Mouse (Mus musculus): ENCODE results near the gene Cacnb1. TPM values are rescaled to one million over a fixed set of nuclear protein-coding genes. Genes with fewer than 3 reads are reported as not detected.
A peak's percentile ranks its signal among the peaks of the same experiment; 100 is the strongest.

Cacnb1 gene
- polyA plus RNA-seq, 1 experiment from 2014 or later, result 6.5 TPM

- H3K4me3 ChIP-seq, result peak overlapping the region; percentile 39
- H3K9me3 ChIP-seq (replicated peaks), result no peaks in the 10 kb centered on the region
- peaks cover 80% of the 10 kb centered on the region for H3K27me3 ChIP-seq (ENCODE audit: low read depth, poor library complexity, severe bottlenecking)
- no peak for DNase-seq (ENCODE audit: low spot score)
- WGBS, result 50% methylated on average over 6 of the region's 6 CpGs
- peaks cover 17% of the 10 kb centered on the region for H3K36me3 ChIP-seq
- 0 out of 2 replicates have a peak overlapping the region, but pooled peaks have one; percentile 21 for H3K27ac ChIP-seq
- H3K4me1 ChIP-seq, result peaks cover 47% of the 10 kb centered on the region
Observed at GRCm38 (mm10) chr11:98001986-98002385, 20.8 kb downstream of the Cacnb1 start.

- no peak for DNase-seq (ENCODE audit: low spot score)
- Histone ChIP-seq H3K9me3 (replicated peaks) (no peaks in the 10 kb centered on the region), H3K4me1 (peaks cover 47% of the 10 kb centered on the region), H3K27me3 (ENCODE audit: low read depth, poor library complexity, severe bottlenecking) (peaks cover 84% of the 10 kb centered on the region), H3K36me3 (peaks cover 17% of the 10 kb centered on the region), H3K4me3 (0 out of 2 replicates have a peak overlapping the region, but pooled peaks have one; percentile 39), H3K27ac (0 out of 2 replicates have a peak overlapping the region, but pooled peaks have one; percentile 21)
- 18% methylated on average over 11 of the region's 11 CpGs for WGBS
Observed at GRCm38 (mm10) chr11:98001351-98001824, 21.4 kb downstream of the Cacnb1 start.

- Histone ChIP-seq H3K27ac (no peak overlapping the region), H3K4me3 (no peak overlapping the region), H3K36me3 (peaks cover 16% of the 10 kb centered on the region), H3K4me1 (peaks cover 51% of the 10 kb centered on the region), H3K9me3 (replicated peaks) (no peaks in the 10 kb centered on the region), H3K27me3 (ENCODE audit: low read depth, poor library complexity, severe bottlenecking) (peaks cover 83% of the 10 kb centered on the region)
- 29% methylated on average over 7 of the region's 7 CpGs for WGBS
- no peak for DNase-seq (ENCODE audit: low spot score)
Observed at GRCm38 (mm10) chr11:98000378-98001140, 22.3 kb downstream of the Cacnb1 start.

GRCm38 (mm10) chr11:97999748-98000147 is 23.1 kb downstream of the Cacnb1 start:
- Histone ChIP-seq H3K36me3 (peaks cover 8% of the 10 kb centered on the region), H3K4me1 (peaks cover 54% of the 10 kb centered on the region), H3K27ac (no peak overlapping the region), H3K27me3 (ENCODE audit: low read depth, poor library complexity, severe bottlenecking) (peaks cover 83% of the 10 kb centered on the region), H3K9me3 (replicated peaks) (no peaks in the 10 kb centered on the region), H3K4me3 (no peak overlapping the region)
- WGBS, result 66% methylated on average over 5 of the region's 5 CpGs
- DNase-seq (ENCODE audit: low spot score), result no peak

GRCm38 (mm10) chr11:97998898-97999608 is 23.8 kb downstream of the Cacnb1 start:
- H3K9me3 ChIP-seq (replicated peaks), result no peaks in the 10 kb centered on the region
- H3K27ac ChIP-seq, result no peak overlapping the region
- WGBS, result 77% methylated on average over 7 of the region's 7 CpGs
- H3K4me1 ChIP-seq, result peaks cover 58% of the 10 kb centered on the region
- H3K36me3 ChIP-seq, result 0 out of 2 replicates have a peak, but pooled peaks cover 1% of the 10 kb centered on the region
- H3K27me3 ChIP-seq (ENCODE audit: low read depth, poor library complexity, severe bottlenecking), result peaks cover 83% of the 10 kb centered on the region
- DNase-seq (ENCODE audit: low spot score), result no peak
- no peak overlapping the region for H3K4me3 ChIP-seq

- Histone ChIP-seq H3K4me3 (no peak overlapping the region), H3K27me3 (ENCODE audit: low read depth, poor library complexity, severe bottlenecking) (peaks cover 79% of the 10 kb centered on the region), H3K27ac (no peak overlapping the region), H3K9me3 (replicated peaks) (no peaks in the 10 kb centered on the region), H3K4me1 (peaks cover 50% of the 10 kb centered on the region), H3K36me3 (no peaks in the 10 kb centered on the region)
- 80% methylated on average over 11 of the region's 11 CpGs for whole genome bisulfite sequencing
- no peak for DNase-seq (ENCODE audit: low spot score)
Observed at GRCm38 (mm10) chr11:97998074-97998793, 24.6 kb downstream of the Cacnb1 start.

GRCm38 (mm10) chr11:97997387-97997960 is 25.4 kb downstream of the Cacnb1 start:
- 83% methylated on average over 8 of the region's 8 CpGs for WGBS
- peaks cover 71% of the 10 kb centered on the region for H3K27me3 ChIP-seq (ENCODE audit: low read depth, poor library complexity, severe bottlenecking)
- no peaks in the 10 kb centered on the region for H3K9me3 ChIP-seq (replicated peaks)

GRCm38 (mm10) chr11:97996691-97997090 is 26.1 kb downstream of the Cacnb1 start:
- no peaks in the 10 kb centered on the region for H3K36me3 ChIP-seq
- 63% methylated on average over 1 of the region's 1 CpGs for WGBS
- peaks cover 35% of the 10 kb centered on the region for H3K4me1 ChIP-seq
- DNase-seq (ENCODE audit: low spot score), result no peak
- H3K27me3 ChIP-seq (ENCODE audit: low read depth, poor library complexity, severe bottlenecking), result peaks cover 63% of the 10 kb centered on the region
- no peak overlapping the region for H3K27ac ChIP-seq
- H3K4me3 ChIP-seq, result no peak overlapping the region
- no peaks in the 10 kb centered on the region for H3K9me3 ChIP-seq (replicated peaks)

More at GRCm38 (mm10) chr11:97997387-97997960, 25.4 kb downstream of the Cacnb1 start:
- H3K36me3 ChIP-seq, result no peaks in the 10 kb centered on the region
- H3K4me1 ChIP-seq, result peaks cover 42% of the 10 kb centered on the region
- H3K27ac ChIP-seq, result no peak overlapping the region
- no peak for DNase-seq (ENCODE audit: low spot score)
- no peak overlapping the region for H3K4me3 ChIP-seq

GRCm38 (mm10) chr11:97995564-97996288 is 27.1 kb downstream of the Cacnb1 start, which contains the start of gene Arl5c:
Gene Arl5c, minus strand, starts transcription at chr11:97996181.
- Histone ChIP-seq H3K27me3 (ENCODE audit: low read depth, poor library complexity, severe bottlenecking) (peaks cover 54% of the 10 kb centered on the region), H3K4me1 (peaks cover 26% of the 10 kb centered on the region), H3K9me3 (replicated peaks) (no peaks in the 10 kb centered on the region), H3K36me3 (no peaks in the 10 kb centered on the region), H3K27ac (peak within 1 kb of the TSS; percentile 5; the same call in 1 of the 2 replicates), H3K4me3 (peak within 1 kb of the TSS; percentile 52)
- WGBS, result 1% methylated on average over 26 of the region's 26 CpGs
- peak; percentile 62 for DNase-seq (ENCODE audit: low spot score)

GRCm38 (mm10) chr11:97994539-97995100 is 28.2 kb downstream of the Cacnb1 start:
- peak; percentile 83 for DNase-seq (ENCODE audit: low spot score)
- Histone ChIP-seq H3K27me3 (ENCODE audit: low read depth, poor library complexity, severe bottlenecking) (peaks cover 53% of the 10 kb centered on the region), H3K9me3 (replicated peaks) (no peaks in the 10 kb centered on the region), H3K27ac (no peak overlapping the region), H3K4me1 (peaks cover 30% of the 10 kb centered on the region), H3K36me3 (no peaks in the 10 kb centered on the region), H3K4me3 (peak overlapping the region; percentile 52)
- 4% methylated on average over 13 of the region's 13 CpGs for WGBS

GRCm38 (mm10) chr11:97988530-97989096 is 34.2 kb downstream of the Cacnb1 start:
- H3K27me3 ChIP-seq (ENCODE audit: low read depth, poor library complexity, severe bottlenecking), result peaks cover 47% of the 10 kb centered on the region

More at GRCm38 (mm10) chr11:97988530-97989096, 34.2 kb downstream of the Cacnb1 start:
- no peaks in the 10 kb centered on the region for H3K9me3 ChIP-seq (replicated peaks)
- H3K4me3 ChIP-seq, result peak overlapping the region; percentile 94
- peaks cover 33% of the 10 kb centered on the region for H3K4me1 ChIP-seq
- under 1% methylated on average over 26 of the region's 26 CpGs for WGBS
- DNase-seq (ENCODE audit: low spot score), result peak; percentile 89
- H3K36me3 ChIP-seq, result no peaks in the 10 kb centered on the region
- H3K27ac ChIP-seq, result peak overlapping the region; percentile 85
